In the genomic region with DNA sequence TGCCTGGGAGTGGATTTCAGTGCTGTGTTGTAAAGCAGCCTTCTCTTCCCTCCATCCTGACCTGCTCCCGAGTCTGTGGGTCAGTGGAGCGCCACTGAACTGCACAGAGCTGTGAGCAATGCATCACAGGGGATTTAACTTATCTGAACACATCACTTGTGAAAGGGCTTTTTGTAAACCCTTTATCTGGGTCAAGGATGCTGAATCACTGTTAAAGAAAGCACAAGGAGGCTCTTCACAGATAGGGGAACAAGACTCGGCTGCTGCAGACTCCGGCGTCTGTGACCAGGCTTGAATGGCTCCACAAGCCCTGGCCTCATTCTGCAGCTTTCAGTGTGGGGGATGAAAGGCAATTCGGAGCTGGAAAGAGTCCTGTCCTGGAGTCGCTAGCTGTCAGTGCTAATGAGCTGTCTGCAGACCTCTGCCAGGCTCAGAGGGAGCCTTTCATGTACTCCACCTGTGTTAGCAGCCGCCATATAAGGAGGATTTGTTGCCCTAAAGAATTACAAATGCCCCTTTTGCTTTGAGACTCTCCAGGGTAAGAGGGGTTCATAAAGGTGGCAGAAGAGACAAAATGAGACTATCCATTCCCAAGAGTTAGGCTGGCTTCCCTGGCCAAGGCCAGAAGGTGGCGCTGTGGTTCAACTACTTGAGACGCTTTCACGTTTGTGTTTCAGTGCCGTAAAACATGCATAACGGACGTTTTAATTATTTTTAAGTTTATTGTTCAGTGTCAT, we compare ENCODE assay signal across 8 mouse cellular contexts. TPM values are rescaled to one million over a fixed set of nuclear protein-coding genes. Genes with fewer than 3 reads are reported as not detected.
DNase-seq lines count a peak whose midpoint lies in the region; ATAC-seq and TF ChIP-seq lines count a peak whose summit lies in the region.

No protein-coding gene starts in this region.

- peak overlapping the region; percentile 41 for H3K4me3 ChIP-seq in forebrain, embryonic 10.5 days
- peak overlapping the region; percentile 29 for H3K4me3 ChIP-seq in heart, postnatal 0 days (ENCODE audit: low read depth, low read length)
- H3K4me3 ChIP-seq in liver, postnatal 0 days (ENCODE audit: low read depth, low read length): peak overlapping the region; percentile 31
- peak overlapping the region; percentile 33 for H3K4me3 ChIP-seq in neural tube, embryonic 15.5 days (replicated peaks)

- peak overlapping the region; percentile 80 for H3K27ac ChIP-seq in forebrain, embryonic 10.5 days
- no peak overlapping the region for H3K27ac ChIP-seq in heart, postnatal 0 days (ENCODE audit: low read depth)
- no peak overlapping the region for H3K27ac ChIP-seq in liver, postnatal 0 days (ENCODE audit: low read depth)
- H3K27ac ChIP-seq in neural tube, embryonic 15.5 days (replicated peaks): peak overlapping the region; percentile 45; the same call in 1 of the 2 replicates

- no peak overlapping the region; the same call in 1 of the 2 replicates for H3K9ac ChIP-seq in heart, postnatal 0 days (replicated peaks; ENCODE audit: low read depth, low read length)
- no peak overlapping the region for H3K9ac ChIP-seq in liver, postnatal 0 days (replicated peaks)
- H3K9ac ChIP-seq in neural tube, embryonic 15.5 days (replicated peaks): 0 out of 2 replicates have a peak overlapping the region, but pooled peaks have one; percentile 23

- peak; percentile 92 for TF ChIP-seq CTCF in heart, postnatal 0 days (IDR thresholded peaks at IDR 0.05; ENCODE audit: low read depth)
- TF ChIP-seq CTCF in liver, postnatal 0 days (IDR thresholded peaks at IDR 0.05; ENCODE audit: low read depth): peak; percentile 94

- H3K27me3 ChIP-seq in forebrain, embryonic 10.5 days (ENCODE audit: poor library complexity, severe bottlenecking): peaks cover 9% of the 10 kb centered on the region; the same call in 1 of the 2 replicates
- no peaks in the 10 kb centered on the region for H3K27me3 ChIP-seq in heart, postnatal 0 days (ENCODE audit: control insufficient read depth, insufficient read depth, low read length)
- no peaks in the 10 kb centered on the region for H3K27me3 ChIP-seq in liver, postnatal 0 days (ENCODE audit: insufficient read depth, low read length)
- H3K27me3 ChIP-seq in neural tube, embryonic 15.5 days (replicated peaks): no peaks in the 10 kb centered on the region

- H3K9me3 ChIP-seq in forebrain, embryonic 10.5 days: no peaks in the 10 kb centered on the region; the same call in 1 of the 2 replicates
- no peaks in the 10 kb centered on the region for H3K9me3 ChIP-seq in heart, postnatal 0 days (replicated peaks; ENCODE audit: control insufficient read depth, low read length)
- no peaks in the 10 kb centered on the region for H3K9me3 ChIP-seq in liver, postnatal 0 days (ENCODE audit: low read length)
- no peaks in the 10 kb centered on the region for H3K9me3 ChIP-seq in neural tube, embryonic 15.5 days (replicated peaks)

- H3K4me2 ChIP-seq in heart, postnatal 0 days (ENCODE audit: low read depth, low read length): peak overlapping the region; percentile 52
- H3K4me2 ChIP-seq in liver, postnatal 0 days (ENCODE audit: low read depth, low read length): peak overlapping the region; percentile 68
- peak overlapping the region; percentile 62 for H3K4me2 ChIP-seq in neural tube, embryonic 15.5 days

- peaks cover 36% of the 10 kb centered on the region for H3K4me1 ChIP-seq in forebrain, embryonic 10.5 days
- H3K4me1 ChIP-seq in heart, postnatal 0 days (ENCODE audit: control insufficient read depth, insufficient read depth): no peaks in the 10 kb centered on the region; the same call in 1 of the 2 replicates
- H3K4me1 ChIP-seq in liver, postnatal 0 days (ENCODE audit: insufficient read depth): peaks cover 12% of the 10 kb centered on the region
- H3K4me1 ChIP-seq in neural tube, embryonic 15.5 days: peaks cover 15% of the 10 kb centered on the region

- DNase-seq in CD4-positive helper T cell, adult 2 months (ENCODE audit: low read depth, low spot score): peak; percentile 76
- peak; percentile 67 for DNase-seq in brain, embryonic 18.5 days (ENCODE audit: low read depth, low spot score)
- DNase-seq in forebrain, embryonic 10.5 days (ENCODE audit: extremely low spot score, low spot score): peak; percentile 83
- DNase-seq in heart, postnatal 0 days (ENCODE audit: low spot score): peak; percentile 79
- DNase-seq in kidney, postnatal 4 days: peak; percentile 91 to 92
- DNase-seq in liver, postnatal 0 days: peak; percentile 89
- peak; percentile 93 for DNase-seq in testis, postnatal 10 days (ENCODE audit: low spot score)

- H3K36me3 ChIP-seq in forebrain, embryonic 10.5 days (replicated peaks): no peaks in the 10 kb centered on the region
- no peaks in the 10 kb centered on the region for H3K36me3 ChIP-seq in heart, postnatal 0 days (replicated peaks; ENCODE audit: control insufficient read depth, insufficient read depth, low read length)
- no peaks in the 10 kb centered on the region for H3K36me3 ChIP-seq in liver, postnatal 0 days (replicated peaks; ENCODE audit: insufficient read depth, low read length)
- H3K36me3 ChIP-seq in neural tube, embryonic 15.5 days: no peaks in the 10 kb centered on the region

- WGBS in forebrain, embryonic 10.5 days: 23% methylated on average over 14 of the region's 14 CpGs
- WGBS in heart, postnatal 0 days: 10% methylated on average over 14 of the region's 14 CpGs
- 18% methylated on average over 14 of the region's 14 CpGs for WGBS in liver, postnatal 0 days (ENCODE audit: insufficient replicate concordance)
- 12% methylated on average over 14 of the region's 14 CpGs for WGBS in neural tube, embryonic 15.5 days

- no peak for TF ChIP-seq EP300 in heart, postnatal 0 days (IDR thresholded peaks at IDR 0.05; ENCODE audit: low read depth)
- TF ChIP-seq EP300 in liver, postnatal 0 days (IDR thresholded peaks at IDR 0.05; ENCODE audit: low read depth): no peak

- ATAC-seq in heart, postnatal 0 days (ENCODE audit: insufficient read depth, low read depth): peak; percentile 54
- peak; percentile 62; the same call in 1 of the 2 replicates for ATAC-seq in liver, postnatal 0 days
- ATAC-seq in neural tube, embryonic 15.5 days (ENCODE audit: low FRiP score): peak; percentile 65

RNA-seq across cellular contexts. Expression of a gene that starts 11.3 kb away (rescaled TPM):
- polyA plus RNA-seq in forebrain, embryonic 10.5 days (2016; fragmentation: Nextera tagmentation; extraction: Ambion mirVana): 69.1 and 69.8 TPM in 2 replicates
- total RNA-seq in heart, postnatal 0 days (2014; rRNA removed; ENCODE audit: low replicate concordance): 14.8 and 32.9 TPM in 2 replicates
- polyA plus RNA-seq in heart, postnatal 0 days (2015; fragmentation: Nextera tagmentation; extraction: Ambion mirVana): 70.5 and 73.4 TPM in 2 replicates
- polyA plus RNA-seq in liver, postnatal 0 days (2015; fragmentation: Nextera tagmentation; extraction: Ambion mirVana): 11.7 and 12.9 TPM in 2 replicates
- polyA plus RNA-seq in neural tube, embryonic 15.5 days (2015; fragmentation: Nextera tagmentation; extraction: Ambion mirVana): 77.4 and 80.3 TPM in 2 replicates

Comparison
In these comparisons a context has a peak if more than half of its experiments do, and no peak if none do; other contexts are left out.
1. H3K27ac ChIP-seq: peak in forebrain, embryonic 10.5 days (single experiment) and neural tube, embryonic 15.5 days (single experiment); none in heart, postnatal 0 days (single experiment) and liver, postnatal 0 days (single experiment).
2. Peak in every context shown above with its lines, with median percentiles within 50 percentile points of each other: DNase-seq, H3K4me3 ChIP-seq, ATAC-seq and H3K4me2 ChIP-seq.